Mouse (Mus musculus): ENCODE data around the gene Smok2a. TPM values are rescaled to one million over a fixed set of nuclear protein-coding genes. Genes with fewer than 3 reads are reported as not detected.
"Not testable (repeated sequence)": the region's sequence is repeated elsewhere in the genome, so short reads cannot be mapped to it uniquely, and the experiment has no call there.

Gene Smok2a
- total RNA-seq, 2 experiments from 2014 or later = not detected

GRCm38 (mm10) chr17:13212136-13212850, 8.7 kb upstream of the Smok2a start:
- DNase-seq (ENCODE audit: low spot score in 2 of 2) = no peak

- DNase-seq (ENCODE audit: low spot score in 2 of 2) = no peak
These were observed 6.8 kb upstream of the Smok2a start for GRCm38 (mm10) chr17:13214169-13214568.

GRCm38 (mm10) chr17:13215595-13215994, 5.4 kb upstream of the Smok2a start:
- no peak for DNase-seq (ENCODE audit: low spot score in 2 of 2)

- not testable (repeated sequence) for DNase-seq (ENCODE audit: low spot score in 2 of 2)
These were observed 933 bp downstream of the Smok2a start for GRCm38 (mm10) chr17:13221921-13222320.

- DNase-seq (ENCODE audit: low spot score in 2 of 2) = not testable (repeated sequence)
These were observed 9.0 kb downstream of the Smok2a start, which contains the start of gene Smok2b for GRCm38 (mm10) chr17:13229957-13230356. Smok2b (plus strand) TSS chr17:13230257.

GRCm38 (mm10) chr17:13239461-13239860, 18.5 kb downstream of the Smok2a start:
- not testable (repeated sequence) for DNase-seq (ENCODE audit: low spot score in 2 of 2)

- not testable (repeated sequence) for DNase-seq (ENCODE audit: low spot score in 2 of 2)
These were observed 20.1 kb downstream of the Smok2a start for GRCm38 (mm10) chr17:13240807-13241727.

GRCm38 (mm10) chr17:13254786-13255185, 33.8 kb downstream of the Smok2a start:
- not testable (repeated sequence) for DNase-seq (ENCODE audit: low spot score in 2 of 2)

Other genes starting within 250 kb of the Smok2a start
- gene Wtap, start 227.0 kb upstream of the Smok2a start, total RNA-seq (2021) = 10 to 100 TPM; 55.4 to 55.6 TPM
- gene Sod2, start 214.3 kb upstream of the Smok2a start, total RNA-seq (2021) = 100 to 1,000 TPM; 428 to 588 TPM
- under 1 TPM in 1 of 2 experiments, not detected in 1; 0.77 TPM for gene Gpr31b, start 168.9 kb upstream of the Smok2a start, total RNA-seq (2021)
- under 1 TPM; 0.19 to 0.73 TPM for gene Tcp10b, start 160.1 kb upstream of the Smok2a start, total RNA-seq (2021)
- gene Unc93a, start 89.4 kb upstream of the Smok2a start, total RNA-seq (2021) = under 1 TPM in 1 of 2 experiments, not detected in 1; 0.50 TPM
- not detected for gene Smok2b, start 9.1 kb downstream of the Smok2a start, total RNA-seq (2021)
- not detected for gene Tcp10c, start 133.4 kb downstream of the Smok2a start, total RNA-seq (2021)

Measured in adrenal gland, adult 18-20 months (tissue).